Mouse (Mus musculus): ENCODE measurements around the gene Rrm1. TPM values are rescaled to one million over a fixed set of nuclear protein-coding genes. Genes with fewer than 3 reads are reported as not detected.

The Rrm1 gene
- total RNA-seq, 2 experiments from 2014 or later = 133 to 265 TPM

GRCm38 (mm10) chr7:102516261-102517050 lies 75.0 kb downstream of the Rrm1 start:
- no peak for ATAC-seq (replicated peaks; ENCODE audit: low FRiP score, poor library complexity, severe bottlenecking)

- no peak for ATAC-seq (replicated peaks; ENCODE audit: low FRiP score, poor library complexity, severe bottlenecking)
Measured at GRCm38 (mm10) chr7:102517051-102517335, 75.5 kb downstream of the Rrm1 start.

Other genes starting within 250 kb of the Rrm1 start
- gene Nup98, start 231.5 kb upstream of the Rrm1 start, total RNA-seq (2015; ENCODE audit: low replicate concordance) = 18.6 and 20.7 TPM in 2 replicates
- gene Nup98, start 231.5 kb upstream of the Rrm1 start, total RNA-seq (2017; ENCODE audit: low replicate concordance) = 14.4 and 16.6 TPM in 2 replicates
- 19.0 and 23.4 TPM in 2 replicates for gene Pgap2, start 231.5 kb upstream of the Rrm1 start, total RNA-seq (2015; ENCODE audit: low replicate concordance)
- gene Pgap2, start 231.5 kb upstream of the Rrm1 start, total RNA-seq (2017; ENCODE audit: low replicate concordance) = 3.5 and 5.7 TPM in 2 replicates
- gene Rhog, start 185.6 kb upstream of the Rrm1 start, total RNA-seq (2015; ENCODE audit: low replicate concordance) = 110 and 113 TPM in 2 replicates
- 22.4 and 27.5 TPM in 2 replicates for gene Rhog, start 185.6 kb upstream of the Rrm1 start, total RNA-seq (2017; ENCODE audit: low replicate concordance)
- gene Stim1, start 173.9 kb upstream of the Rrm1 start, total RNA-seq (2015; ENCODE audit: low replicate concordance) = 7.7 and 29.2 TPM in 2 replicates
- 18.1 and 18.5 TPM in 2 replicates for gene Stim1, start 173.9 kb upstream of the Rrm1 start, total RNA-seq (2017; ENCODE audit: low replicate concordance)
- gene Olfr543, start 40.0 kb downstream of the Rrm1 start, total RNA-seq (2015; ENCODE audit: low replicate concordance) = not detected in 2 replicates
- not detected in 2 replicates for gene Olfr543, start 40.0 kb downstream of the Rrm1 start, total RNA-seq (2017; ENCODE audit: low replicate concordance)
- gene Olfr544, start 46.6 kb downstream of the Rrm1 start, total RNA-seq (2015; ENCODE audit: low replicate concordance) = not detected in 2 replicates
- gene Olfr544, start 46.6 kb downstream of the Rrm1 start, total RNA-seq (2017; ENCODE audit: low replicate concordance) = not detected in 2 replicates
- gene Olfr545, start 57.9 kb downstream of the Rrm1 start, total RNA-seq (2015; ENCODE audit: low replicate concordance) = not detected in 2 replicates
- gene Olfr545, start 57.9 kb downstream of the Rrm1 start, total RNA-seq (2017; ENCODE audit: low replicate concordance) = not detected in 2 replicates
- not detected in 2 replicates for gene Olfr547, start 93.1 kb downstream of the Rrm1 start, total RNA-seq (2015; ENCODE audit: low replicate concordance)
- gene Olfr547, start 93.1 kb downstream of the Rrm1 start, total RNA-seq (2017; ENCODE audit: low replicate concordance) = not detected in 2 replicates
- gene Olfr548-ps1, start 99.2 kb downstream of the Rrm1 start, total RNA-seq (2015; ENCODE audit: low replicate concordance) = not detected in 2 replicates
- not detected in 2 replicates for gene Olfr548-ps1, start 99.2 kb downstream of the Rrm1 start, total RNA-seq (2017; ENCODE audit: low replicate concordance)
- gene Olfr549, start 108.2 kb downstream of the Rrm1 start, total RNA-seq (2015; ENCODE audit: low replicate concordance) = not detected in 2 replicates
- gene Olfr549, start 108.2 kb downstream of the Rrm1 start, total RNA-seq (2017; ENCODE audit: low replicate concordance) = not detected in 2 replicates
- gene Trim21, start 123.8 kb downstream of the Rrm1 start, total RNA-seq (2015; ENCODE audit: low replicate concordance) = 6.9 and 25.9 TPM in 2 replicates
- 37.5 and 50.2 TPM in 2 replicates for gene Trim21, start 123.8 kb downstream of the Rrm1 start, total RNA-seq (2017; ENCODE audit: low replicate concordance)
- gene Olfr550, start 129.7 kb downstream of the Rrm1 start, total RNA-seq (2015; ENCODE audit: low replicate concordance) = not detected in 2 replicates
- not detected in 2 replicates for gene Olfr550, start 129.7 kb downstream of the Rrm1 start, total RNA-seq (2017; ENCODE audit: low replicate concordance)
- gene Olfr551, start 150.2 kb downstream of the Rrm1 start, total RNA-seq (2015; ENCODE audit: low replicate concordance) = not detected in 2 replicates
- not detected in 2 replicates for gene Olfr551, start 150.2 kb downstream of the Rrm1 start, total RNA-seq (2017; ENCODE audit: low replicate concordance)
- gene Olfr552, start 156.1 kb downstream of the Rrm1 start, total RNA-seq (2015; ENCODE audit: low replicate concordance) = not detected in 2 replicates
- not detected in 2 replicates for gene Olfr552, start 156.1 kb downstream of the Rrm1 start, total RNA-seq (2017; ENCODE audit: low replicate concordance)
- gene Olfr553, start 176.5 kb downstream of the Rrm1 start, total RNA-seq (2015; ENCODE audit: low replicate concordance) = not detected in 2 replicates
- gene Olfr553, start 176.5 kb downstream of the Rrm1 start, total RNA-seq (2017; ENCODE audit: low replicate concordance) = not detected in 2 replicates
- gene Olfr554, start 196.7 kb downstream of the Rrm1 start, total RNA-seq (2015; ENCODE audit: low replicate concordance) = not detected in 2 replicates
- gene Olfr554, start 196.7 kb downstream of the Rrm1 start, total RNA-seq (2017; ENCODE audit: low replicate concordance) = not detected in 2 replicates
- not detected in 2 replicates for gene Olfr555, start 217.1 kb downstream of the Rrm1 start, total RNA-seq (2015; ENCODE audit: low replicate concordance)
- gene Olfr555, start 217.1 kb downstream of the Rrm1 start, total RNA-seq (2017; ENCODE audit: low replicate concordance) = not detected in 2 replicates
- not detected in 2 replicates for gene Olfr556, start 223.2 kb downstream of the Rrm1 start, total RNA-seq (2015; ENCODE audit: low replicate concordance)
- gene Olfr556, start 223.2 kb downstream of the Rrm1 start, total RNA-seq (2017; ENCODE audit: low replicate concordance) = not detected in 2 replicates
- gene Trim68, start 245.6 kb downstream of the Rrm1 start, total RNA-seq (2015; ENCODE audit: low replicate concordance) = not detected in 2 replicates
- 0.51 TPM in 1 of 2 replicates, not detected in the other for gene Trim68, start 245.6 kb downstream of the Rrm1 start, total RNA-seq (2017; ENCODE audit: low replicate concordance)

Measured in erythroblast, adult 5-6 weeks (primary cell).